Mouse (Mus musculus) lung, adult 2 months (tissue): ENCODE results near the gene Hhatl.

Source experiments
- CTCF ChIP-seq: fragments of 200-500 bp; IDR thresholded peaks from 2 replicates; pipeline ENCODE4 v1.5.1; 2011; ENCODE audit warnings: mild to moderate bottlenecking, low read length, control low read depth; ENCODE audit not compliant: insufficient read depth
- POLR2A ChIP-seq: fragments of 200-500 bp; IDR thresholded peaks from 2 replicates; pipeline ENCODE4 v1.6.1; 2011; ENCODE audit warnings: low read depth, mild to moderate bottlenecking, control low read depth, low read length, borderline replicate concordance; ENCODE audit errors: extremely low read depth

DNA sequence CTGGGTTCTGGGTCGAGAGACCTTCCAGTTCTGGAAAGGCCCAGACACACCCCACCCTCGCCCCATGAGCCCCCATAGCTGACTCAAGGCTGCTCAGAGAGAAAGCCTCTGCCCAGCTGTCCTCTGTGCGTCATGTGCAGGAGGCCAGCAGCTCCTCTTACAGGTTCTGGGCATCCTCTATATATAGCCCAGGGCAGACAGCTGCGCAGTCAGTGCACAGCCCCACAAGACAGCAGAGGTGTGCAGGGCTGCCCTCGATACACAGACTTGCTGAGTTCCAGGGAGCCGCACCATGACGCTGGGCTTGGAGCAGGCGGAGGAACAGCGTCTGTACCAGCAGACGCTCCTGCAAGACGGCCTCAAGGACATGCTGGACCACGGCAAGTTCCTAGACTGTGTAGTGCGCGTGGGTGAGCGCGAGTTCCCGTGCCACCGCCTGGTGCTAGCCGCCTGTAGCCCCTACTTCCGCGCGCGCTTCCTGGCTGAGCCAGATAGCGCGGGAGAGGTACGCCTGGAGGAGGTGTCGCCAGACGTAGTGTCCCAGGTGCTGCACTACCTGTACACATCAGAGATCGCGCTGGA, 14.7 kb downstream of the Hhatl start, which contains the start of gene Klhl40:
- TF ChIP-seq CTCF (no peak), POLR2A (no peak)
